Mouse (Mus musculus) limb, embryonic 15.5 days (tissue): Measurements from ENCODE around the gene Scrn3. TPM values are rescaled to one million over a fixed set of nuclear protein-coding genes. Genes with fewer than 3 reads are reported as not detected.

Experiments
- ATAC-seq: fragments of 200-750 bp; cut with Nextera tagmentation; 2 replicates; pipeline ENCODE4 v1.8.0; 2017; ENCODE audit warnings: low read depth, moderate TSS enrichment; ENCODE audit not compliant: insufficient number of reproducible peaks, low FRiP score, low TSS enrichment
- H3K27ac ChIP-seq: fragments of 300-500 bp; sonication (generic); 2 replicates; pipeline ENCODE4 v1.5.1; 2015; ENCODE audit warnings: moderate library complexity, mild to moderate bottlenecking, inconsistent platforms
- H3K27me3 ChIP-seq: fragments of 300-500 bp; sonication (generic); 2 replicates; pipeline ENCODE4 v1.6.1; 2015; ENCODE audit warnings: inconsistent platforms
- H3K36me3 ChIP-seq: fragments of 300-500 bp; sonication (generic); 2 replicates; pipeline ENCODE4 v1.6.1; 2015; ENCODE audit warnings: inconsistent platforms
- H3K4me1 ChIP-seq: fragments of 300-500 bp; sonication (generic); 2 replicates; pipeline ENCODE4 v1.6.1; 2015; ENCODE audit warnings: inconsistent platforms
- H3K4me2 ChIP-seq: fragments of 300-500 bp; sonication (generic); 2 replicates; pipeline ENCODE4 v1.6.1; 2015; ENCODE audit warnings: mild to moderate bottlenecking, inconsistent platforms
- H3K4me3 ChIP-seq: fragments of 300-500 bp; sonication (generic); 2 replicates; pipeline ENCODE4 v1.5.1; 2015; ENCODE audit warnings: mild to moderate bottlenecking, inconsistent platforms
- H3K9ac ChIP-seq: fragments of 300-500 bp; sonication (generic); 2 replicates; pipeline ENCODE4 v1.6.1; 2015; ENCODE audit warnings: inconsistent platforms
- H3K9me3 ChIP-seq: fragments of 300-500 bp; sonication (generic); 2 replicates; pipeline ENCODE4 v1.6.1; 2016; ENCODE audit warnings: inconsistent platforms
- WGBS: fragments of 180-500 bp; shearing (Covaris S2); methylation state at CpG from one replicate; pipeline ENCODE4 v1.1.7; 2015; 5-methylcytosine and 5-hydroxymethylcytosine counted together
- polyA plus RNA-seq: library from polyadenylated mRNA; unstranded; fragments of >200 nt; fragmentation: Nextera tagmentation; extraction: Ambion mirVana; gene quantifications from 2 replicates; pipeline ENCODE4 v1.2.1, GENCODE M21; 2015

Scrn3 gene
- polyA plus RNA-seq, 1 experiment from 2014 or later: 13.9 TPM

- Histone ChIP-seq H3K4me3 (no peak overlapping the region), H3K4me2 (no peak overlapping the region), H3K9ac (no peak overlapping the region), H3K36me3 (no peaks in the 10 kb centered on the region), H3K27ac (no peak overlapping the region), H3K27me3 (no peaks in the 10 kb centered on the region), H3K4me1 (no peaks in the 10 kb centered on the region), H3K9me3 (no peaks in the 10 kb centered on the region)
- ATAC-seq: no peak
- WGBS: 50% methylated on average over 9 of the region's 9 CpGs
These were observed 59.3 kb downstream of the Scrn3 start for GRCm38 (mm10) chr2:73371530-73372335.

GRCm38 (mm10) chr2:73378326-73378725 is 65.9 kb downstream of the Scrn3 start:
- Histone ChIP-seq H3K4me2 (no peak overlapping the region), H3K36me3 (no peaks in the 10 kb centered on the region), H3K9ac (no peak overlapping the region), H3K4me1 (no peaks in the 10 kb centered on the region), H3K27me3 (no peaks in the 10 kb centered on the region), H3K9me3 (no peaks in the 10 kb centered on the region), H3K4me3 (no peak overlapping the region), H3K27ac (no peak overlapping the region)
- ATAC-seq: no peak
- WGBS: 83% methylated on average over 5 of the region's 5 CpGs

- H3K9ac ChIP-seq: no peak overlapping the region
- no peak overlapping the region for H3K27ac ChIP-seq
- H3K27me3 ChIP-seq: no peaks in the 10 kb centered on the region
- no peaks in the 10 kb centered on the region for H3K4me1 ChIP-seq
- H3K36me3 ChIP-seq: no peaks in the 10 kb centered on the region
- WGBS: 67% methylated on average over 5 of the region's 5 CpGs
- no peak overlapping the region for H3K4me3 ChIP-seq
- H3K4me2 ChIP-seq: no peak overlapping the region
- no peak for ATAC-seq
- no peaks in the 10 kb centered on the region for H3K9me3 ChIP-seq
These were observed 67.3 kb downstream of the Scrn3 start for GRCm38 (mm10) chr2:73379656-73380055.

GRCm38 (mm10) chr2:73380298-73380975 is 68.0 kb downstream of the Scrn3 start:
- ATAC-seq: no peak
- Histone ChIP-seq H3K36me3 (no peaks in the 10 kb centered on the region), H3K4me1 (no peaks in the 10 kb centered on the region), H3K9ac (no peak overlapping the region), H3K27me3 (no peaks in the 10 kb centered on the region), H3K27ac (no peak overlapping the region), H3K9me3 (no peaks in the 10 kb centered on the region), H3K4me2 (no peak overlapping the region), H3K4me3 (no peak overlapping the region)
- WGBS: 83% methylated on average over 9 of the region's 9 CpGs

GRCm38 (mm10) chr2:73385172-73385571 is 72.8 kb downstream of the Scrn3 start:
- H3K27me3 ChIP-seq: no peaks in the 10 kb centered on the region
- H3K4me3 ChIP-seq: 0 out of 2 replicates have a peak overlapping the region, but pooled peaks have one; percentile 75
- H3K4me2 ChIP-seq: peak overlapping the region; percentile 97; the same call in 1 of the 2 replicates
- H3K36me3 ChIP-seq: no peaks in the 10 kb centered on the region
- H3K9ac ChIP-seq: no peak overlapping the region
- no peaks in the 10 kb centered on the region for H3K9me3 ChIP-seq
- WGBS: 78% methylated on average over 4 of the region's 4 CpGs
- no peak for ATAC-seq
- no peak overlapping the region for H3K27ac ChIP-seq
- peaks cover 6% of the 10 kb centered on the region; the same call in 1 of the 2 replicates for H3K4me1 ChIP-seq

GRCm38 (mm10) chr2:73385641-73386355 is 73.4 kb downstream of the Scrn3 start:
- Histone ChIP-seq H3K9ac (peak overlapping the region; percentile 59), H3K4me1 (peaks cover 6% of the 10 kb centered on the region; the same call in 1 of the 2 replicates), H3K27me3 (no peaks in the 10 kb centered on the region), H3K27ac (no peak overlapping the region), H3K9me3 (no peaks in the 10 kb centered on the region), H3K4me3 (peak overlapping the region; percentile 75), H3K4me2 (peak overlapping the region; percentile 97), H3K36me3 (no peaks in the 10 kb centered on the region)
- WGBS: under 1% methylated on average over 29 of the region's 29 CpGs
- no peak for ATAC-seq

GRCm38 (mm10) chr2:73386356-73387046 is 74.1 kb downstream of the Scrn3 start, which contains the start of gene Gpr155:
TSS of gene Gpr155 (minus strand) at chr2:73386572.
- ATAC-seq: peak; percentile 99
- under 1% methylated on average over 40 of the region's 44 CpGs for WGBS
- peak within 1 kb of the TSS; percentile 80 for H3K27ac ChIP-seq
- no peaks in the 10 kb centered on the region for H3K9me3 ChIP-seq
- no peaks in the 10 kb centered on the region for H3K36me3 ChIP-seq
- peaks cover 6% of the 10 kb centered on the region; the same call in 1 of the 2 replicates for H3K4me1 ChIP-seq
- H3K27me3 ChIP-seq: no peaks in the 10 kb centered on the region
- peak within 1 kb of the TSS; percentile 97 for H3K4me2 ChIP-seq
- peak within 1 kb of the TSS; percentile 59 for H3K9ac ChIP-seq
- H3K4me3 ChIP-seq: peak within 1 kb of the TSS; percentile 75

Other genes with a start within 250 kb of the Scrn3 start
- gene Ola1, start 93.7 kb upstream of the Scrn3 start, polyA plus RNA-seq: 94.3 and 97.5 TPM in 2 replicates
- gene Sp9, start 40.7 kb upstream of the Scrn3 start, polyA plus RNA-seq: 1.7 and 1.9 TPM in 2 replicates
- 23.0 and 26.8 TPM in 2 replicates for gene Cir1, start 100 bp downstream of the Scrn3 start, polyA plus RNA-seq
- 5.9 and 6.9 TPM in 2 replicates for gene Gpr155, start 74.0 kb downstream of the Scrn3 start, polyA plus RNA-seq
- 15.1 TPM in 2 replicates for gene Wipf1, start 217.1 kb downstream of the Scrn3 start, polyA plus RNA-seq